Mouse (Mus musculus) C2C12 (cell line): ENCODE measurements around the gene Pigk.

Experiments
- CEBPB ChIP-seq: IDR thresholded peaks from one replicate; pipeline ENCODE4 v1.6.1; 2011; ENCODE audit warnings: low read depth, mild to moderate bottlenecking, control low read depth, moderate library complexity
- CTCF ChIP-seq: IDR thresholded peaks from one replicate; pipeline ENCODE4 v1.5.1; 2011; ENCODE audit not compliant: control insufficient read depth, insufficient read depth, insufficient read length
- MAX ChIP-seq: IDR thresholded peaks from one replicate; pipeline ENCODE4 v1.6.1; 2011; ENCODE audit warnings: mild to moderate bottlenecking, control low read depth
- MYOG ChIP-seq: IDR thresholded peaks from one replicate; pipeline ENCODE4 v1.6.1; 2011; ENCODE audit not compliant: control insufficient read depth, insufficient read length; ENCODE audit errors: extremely low read depth

GRCm38 (mm10) chr3:152764516-152765312 lies 50.8 kb downstream of the Pigk start:
- no peak for TF ChIP-seq CTCF
- peak; percentile 40 for TF ChIP-seq MAX
- no peak for TF ChIP-seq MYOG
- TF ChIP-seq CEBPB: no peak
